Mouse (Mus musculus) thymus, postnatal 25 days (tissue): ENCODE results near the gene Zranb3.

Experiments
- DNase-seq: peaks from one replicate; pipeline ENCODE4 v3.0.0; 2022

The Zranb3 gene

GRCm38 (mm10) chr1:127934322-127934721, 168.5 kb downstream of the Zranb3 start:
- no peak for DNase-seq

- no peak for DNase-seq
Observed at GRCm38 (mm10) chr1:127933405-127933804, 169.4 kb downstream of the Zranb3 start.

GRCm38 (mm10) chr1:127915802-127916201, 187.0 kb downstream of the Zranb3 start:
- no peak for DNase-seq

GRCm38 (mm10) chr1:127915316-127915715, 187.5 kb downstream of the Zranb3 start:
- no peak for DNase-seq

- DNase-seq = no peak
Observed at GRCm38 (mm10) chr1:127913116-127913515, 189.7 kb downstream of the Zranb3 start.

GRCm38 (mm10) chr1:127904774-127905385, 198.0 kb downstream of the Zranb3 start:
- DNase-seq = no peak
